Mouse (Mus musculus) G1E (cell line): ENCODE results near the gene Mecom.

Source experiments
- CTCF ChIP-seq: IDR thresholded peaks from 2 replicates; pipeline ENCODE4 v1.5.1; 2012; ENCODE audit warnings: low read depth, low read length, inconsistent platforms, mixed read lengths
- TAL1 ChIP-seq: conservative IDR thresholded peaks from 2 replicates; pipeline ENCODE4 v1.6.1; 2012; ENCODE audit warnings: low read depth, low read length, inconsistent platforms, mixed read lengths

DNA sequence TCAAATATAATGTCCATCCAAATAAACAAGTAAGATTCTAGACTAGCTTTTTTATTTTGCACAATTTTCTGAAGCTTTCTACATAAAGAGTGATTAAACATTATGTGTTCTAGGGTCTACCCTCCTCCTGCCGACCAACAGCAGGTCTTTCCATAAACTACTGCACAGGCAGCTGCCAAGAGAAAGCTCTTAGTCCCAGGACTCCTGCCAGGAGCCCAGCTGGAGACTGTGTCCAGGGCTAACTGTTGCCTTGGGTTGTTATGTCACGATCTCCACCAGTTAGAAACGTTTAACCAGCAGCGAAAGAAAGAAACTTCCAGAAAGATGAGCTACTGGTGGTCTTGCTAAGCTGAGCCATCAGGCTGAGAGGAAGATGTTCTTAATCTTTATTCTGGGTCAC lies 417.3 kb downstream of the Mecom start:
- TF ChIP-seq CTCF, result no peak
- no peak for TF ChIP-seq TAL1
